Mouse (Mus musculus): ENCODE results near the gene Eif3l. TPM values are rescaled to one million over a fixed set of nuclear protein-coding genes. Genes with fewer than 3 reads are reported as not detected.

Gene Eif3l
- polyA plus RNA-seq, 1 experiment from 2014 or later: 174 TPM

DNA sequence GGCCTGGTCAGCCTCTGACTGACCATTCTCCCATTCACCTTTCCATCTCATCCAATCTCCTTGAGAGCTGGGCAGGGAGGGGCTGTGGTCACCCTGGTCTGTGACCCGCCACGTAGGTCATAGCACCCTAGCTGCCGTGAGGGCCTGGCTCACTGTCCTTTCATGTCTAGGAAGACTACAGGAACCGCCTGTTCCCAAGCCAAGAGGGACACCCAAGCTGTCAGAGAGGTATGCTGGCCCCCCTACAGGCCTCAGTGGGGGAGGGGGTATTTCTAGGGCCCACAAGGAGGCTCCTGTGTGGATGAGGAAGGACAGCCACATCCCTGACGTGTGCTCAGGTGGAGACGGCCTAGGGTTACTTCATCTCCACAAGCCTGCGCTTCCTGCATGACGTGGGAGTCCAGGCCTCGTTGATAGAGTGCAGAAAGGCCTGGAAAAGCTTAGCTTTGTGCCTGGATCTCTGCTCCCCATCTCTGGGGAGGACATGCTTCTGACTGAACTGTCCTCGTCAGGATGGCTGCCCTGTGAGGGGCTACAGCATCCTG is 49.4 kb downstream of the Eif3l start:
- peaks cover 43% of the 10 kb centered on the region for H3K36me3 ChIP-seq (ENCODE audit: control insufficient read depth, insufficient read depth, low read length)
- 86% methylated on average over 10 of the region's 10 CpGs for WGBS
- no peak overlapping the region for H3K4me2 ChIP-seq (ENCODE audit: low read length)
- no peak overlapping the region for H3K4me3 ChIP-seq (ENCODE audit: low read length)
- H3K9me3 ChIP-seq (ENCODE audit: control insufficient read depth, low read length): no peaks in the 10 kb centered on the region; the same call in 1 of the 2 replicates
- ATAC-seq: no peak
- no peaks in the 10 kb centered on the region for H3K27me3 ChIP-seq (replicated peaks; ENCODE audit: control insufficient read depth, insufficient read depth, low read length)
- no peaks in the 10 kb centered on the region for H3K4me1 ChIP-seq (ENCODE audit: control insufficient read depth, insufficient read depth, low read depth, low read length)
- no peak overlapping the region for H3K9ac ChIP-seq (ENCODE audit: low read depth, low read length)
- H3K27ac ChIP-seq (ENCODE audit: low read depth, low read length): no peak overlapping the region

DNA sequence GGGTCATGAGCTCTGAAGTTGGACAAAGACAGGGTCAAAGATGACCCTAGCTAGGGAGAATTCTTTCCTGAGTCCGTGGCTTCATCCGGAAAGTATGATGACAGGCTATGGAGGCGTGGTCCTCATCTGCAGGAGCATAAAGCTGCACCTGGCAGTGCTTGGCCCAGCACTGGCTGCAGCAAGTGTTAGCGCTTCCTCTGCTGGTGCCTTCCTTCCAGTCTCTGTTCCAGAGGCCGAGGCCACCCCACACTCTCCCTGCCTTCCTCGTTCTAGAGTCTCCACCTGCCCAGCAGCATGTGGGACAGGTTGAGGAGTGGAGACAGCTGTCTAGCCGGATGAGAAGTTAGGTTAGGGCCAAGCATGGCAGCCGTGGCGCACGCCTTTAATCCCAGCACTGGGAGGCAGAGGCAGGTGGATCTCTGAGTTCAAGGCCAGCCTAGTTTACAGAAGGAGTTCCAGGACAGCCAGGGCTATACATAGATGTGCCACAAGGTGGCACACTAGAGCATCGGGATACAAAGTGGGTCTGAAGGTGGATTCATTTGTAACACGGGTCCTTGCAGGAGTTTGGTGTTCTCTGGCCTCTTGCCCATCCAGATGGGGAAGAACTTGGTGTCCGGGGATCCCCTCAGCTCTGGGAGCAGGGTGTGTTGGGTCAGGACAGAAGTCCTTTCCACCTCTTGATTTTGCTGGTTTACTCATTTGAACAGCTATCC is 51.4 kb downstream of the Eif3l start:
- no peak for ATAC-seq
- 82% methylated on average over 13 of the region's 13 CpGs for WGBS
- H3K36me3 ChIP-seq (ENCODE audit: control insufficient read depth, insufficient read depth, low read length): peaks cover 49% of the 10 kb centered on the region

DNA sequence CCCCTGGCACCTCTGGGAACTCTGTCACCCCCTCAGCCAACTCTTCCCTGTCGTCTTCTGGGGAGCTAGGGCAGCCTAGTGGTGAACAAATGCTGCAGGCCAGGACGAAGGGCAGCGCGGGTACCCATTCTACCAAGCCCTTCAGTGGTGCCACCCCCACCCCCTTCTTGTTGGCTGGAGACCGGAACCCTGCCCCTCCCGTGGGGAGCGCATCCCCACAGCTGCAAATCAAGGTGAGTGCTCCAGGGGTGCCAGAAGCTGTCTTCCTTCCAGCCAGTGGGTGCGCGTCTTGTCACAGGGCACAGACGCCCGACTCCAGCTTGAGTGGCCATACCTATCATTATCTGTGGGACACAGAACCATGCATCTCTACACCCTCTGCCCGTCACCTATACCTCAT is 52.1 kb downstream of the Eif3l start:
- WGBS: 92% methylated on average over 12 of the region's 12 CpGs
- Histone ChIP-seq H3K4me1 (ENCODE audit: control insufficient read depth, insufficient read depth, low read depth, low read length) (no peaks in the 10 kb centered on the region), H3K9ac (ENCODE audit: low read depth, low read length) (no peak overlapping the region), H3K27me3 (replicated peaks; ENCODE audit: control insufficient read depth, insufficient read depth, low read length) (no peaks in the 10 kb centered on the region), H3K4me2 (ENCODE audit: low read length) (no peak overlapping the region), H3K9me3 (ENCODE audit: control insufficient read depth, low read length) (no peaks in the 10 kb centered on the region; the same call in 1 of the 2 replicates), H3K36me3 (ENCODE audit: control insufficient read depth, insufficient read depth, low read length) (peaks cover 46% of the 10 kb centered on the region), H3K27ac (ENCODE audit: low read depth, low read length) (no peak overlapping the region), H3K4me3 (ENCODE audit: low read length) (no peak overlapping the region)
- no peak for ATAC-seq

More for the DNA sequence above, 51.4 kb downstream of the Eif3l start:
- Histone ChIP-seq H3K4me3 (ENCODE audit: low read length) (no peak overlapping the region), H3K4me1 (ENCODE audit: control insufficient read depth, insufficient read depth, low read depth, low read length) (no peaks in the 10 kb centered on the region), H3K27ac (ENCODE audit: low read depth, low read length) (no peak overlapping the region), H3K4me2 (ENCODE audit: low read length) (no peak overlapping the region), H3K27me3 (replicated peaks; ENCODE audit: control insufficient read depth, insufficient read depth, low read length) (no peaks in the 10 kb centered on the region), H3K9ac (ENCODE audit: low read depth, low read length) (no peak overlapping the region), H3K9me3 (ENCODE audit: control insufficient read depth, low read length) (no peaks in the 10 kb centered on the region; the same call in 1 of the 2 replicates)

DNA sequence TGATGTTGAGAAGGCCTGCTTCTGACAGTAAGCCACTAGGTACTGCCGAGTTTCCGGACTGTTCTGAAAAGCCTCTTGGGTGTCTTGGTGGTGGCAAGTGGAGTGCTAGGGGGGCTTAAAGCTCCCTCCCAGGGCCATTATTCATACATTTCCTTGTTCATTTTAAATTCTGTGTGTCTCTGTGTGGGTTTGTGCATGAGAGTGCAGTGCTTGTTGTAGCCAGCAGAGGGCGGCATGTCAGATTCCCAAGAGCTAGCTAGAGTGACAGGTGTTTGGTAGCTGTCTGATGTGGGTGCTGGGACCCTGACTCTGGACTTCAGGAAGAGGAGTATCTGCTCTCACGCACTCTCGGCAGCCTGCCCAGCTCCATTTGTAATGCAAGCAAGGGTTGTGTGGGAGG is 53.2 kb downstream of the Eif3l start:
- Histone ChIP-seq H3K9me3 (ENCODE audit: control insufficient read depth, low read length) (no peaks in the 10 kb centered on the region; the same call in 1 of the 2 replicates), H3K36me3 (ENCODE audit: control insufficient read depth, insufficient read depth, low read length) (peaks cover 47% of the 10 kb centered on the region), H3K27me3 (replicated peaks; ENCODE audit: control insufficient read depth, insufficient read depth, low read length) (no peaks in the 10 kb centered on the region), H3K4me3 (ENCODE audit: low read length) (no peak overlapping the region), H3K4me1 (ENCODE audit: control insufficient read depth, insufficient read depth, low read depth, low read length) (no peaks in the 10 kb centered on the region), H3K4me2 (ENCODE audit: low read length) (no peak overlapping the region), H3K9ac (ENCODE audit: low read depth, low read length) (no peak overlapping the region), H3K27ac (ENCODE audit: low read depth, low read length) (no peak overlapping the region)
- ATAC-seq: no peak
- 96% methylated on average over 5 of the region's 5 CpGs for WGBS

DNA sequence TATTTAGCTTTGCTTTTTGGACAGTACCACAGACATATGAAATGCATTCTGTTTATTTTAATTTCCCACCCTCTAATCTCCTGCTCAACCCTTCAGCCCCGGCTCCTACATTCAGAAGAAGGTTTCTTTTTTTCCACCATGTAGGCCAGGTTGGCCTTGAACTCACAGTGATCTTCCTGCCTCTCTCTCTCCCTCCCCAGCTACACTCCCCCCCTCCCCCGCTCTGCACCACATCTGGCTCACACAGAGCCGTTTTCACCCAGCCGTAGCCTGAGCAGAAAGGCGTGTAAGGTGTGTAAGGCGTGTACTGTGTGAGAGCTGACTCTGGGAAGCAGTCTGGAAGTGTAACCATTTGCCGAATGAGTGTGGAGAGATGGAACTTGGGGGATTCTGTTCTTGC is 54.3 kb downstream of the Eif3l start:
- no peak overlapping the region for H3K27ac ChIP-seq (ENCODE audit: low read depth, low read length)
- no peak for ATAC-seq
- peaks cover 54% of the 10 kb centered on the region for H3K36me3 ChIP-seq (ENCODE audit: control insufficient read depth, insufficient read depth, low read length)
- H3K4me3 ChIP-seq (ENCODE audit: low read length): no peak overlapping the region
- no peaks in the 10 kb centered on the region for H3K27me3 ChIP-seq (replicated peaks; ENCODE audit: control insufficient read depth, insufficient read depth, low read length)
- no peak overlapping the region for H3K9ac ChIP-seq (ENCODE audit: low read depth, low read length)
- WGBS: 84% methylated on average over 7 of the region's 7 CpGs
- no peaks in the 10 kb centered on the region; the same call in 1 of the 2 replicates for H3K9me3 ChIP-seq (ENCODE audit: control insufficient read depth, low read length)
- no peaks in the 10 kb centered on the region for H3K4me1 ChIP-seq (ENCODE audit: control insufficient read depth, insufficient read depth, low read depth, low read length)
- H3K4me2 ChIP-seq (ENCODE audit: low read length): no peak overlapping the region

DNA sequence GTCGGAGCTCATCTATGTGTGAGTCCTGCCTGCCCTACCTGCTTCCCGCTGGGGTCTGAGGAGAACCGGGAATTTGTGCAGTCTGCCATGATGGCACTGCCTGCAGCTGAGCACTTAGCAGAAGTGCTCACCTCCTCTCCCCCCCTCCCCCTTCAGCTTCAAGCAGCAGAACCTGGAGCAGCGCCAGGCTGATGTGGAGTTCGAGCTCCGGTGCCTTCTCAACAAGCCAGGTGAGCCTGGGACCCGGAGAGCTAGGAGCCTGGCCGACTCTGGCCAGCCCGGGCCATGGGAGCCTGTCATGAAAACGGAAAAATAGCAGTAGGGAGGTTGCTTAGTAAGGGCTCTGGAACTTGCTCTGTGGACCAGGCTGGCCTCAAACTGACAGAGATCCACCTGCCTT is 55.8 kb downstream of the Eif3l start:
- H3K36me3 ChIP-seq (ENCODE audit: control insufficient read depth, insufficient read depth, low read length): peaks cover 45% of the 10 kb centered on the region
- H3K9me3 ChIP-seq (ENCODE audit: control insufficient read depth, low read length): no peaks in the 10 kb centered on the region; the same call in 1 of the 2 replicates
- no peak overlapping the region for H3K4me2 ChIP-seq (ENCODE audit: low read length)
- H3K27me3 ChIP-seq (replicated peaks; ENCODE audit: control insufficient read depth, insufficient read depth, low read length): no peaks in the 10 kb centered on the region
- H3K4me1 ChIP-seq (ENCODE audit: control insufficient read depth, insufficient read depth, low read depth, low read length): no peaks in the 10 kb centered on the region
- no peak overlapping the region for H3K9ac ChIP-seq (ENCODE audit: low read depth, low read length)
- WGBS: 84% methylated on average over 10 of the region's 10 CpGs
- H3K27ac ChIP-seq (ENCODE audit: low read depth, low read length): no peak overlapping the region
- H3K4me3 ChIP-seq (ENCODE audit: low read length): no peak overlapping the region
- no peak for ATAC-seq

DNA sequence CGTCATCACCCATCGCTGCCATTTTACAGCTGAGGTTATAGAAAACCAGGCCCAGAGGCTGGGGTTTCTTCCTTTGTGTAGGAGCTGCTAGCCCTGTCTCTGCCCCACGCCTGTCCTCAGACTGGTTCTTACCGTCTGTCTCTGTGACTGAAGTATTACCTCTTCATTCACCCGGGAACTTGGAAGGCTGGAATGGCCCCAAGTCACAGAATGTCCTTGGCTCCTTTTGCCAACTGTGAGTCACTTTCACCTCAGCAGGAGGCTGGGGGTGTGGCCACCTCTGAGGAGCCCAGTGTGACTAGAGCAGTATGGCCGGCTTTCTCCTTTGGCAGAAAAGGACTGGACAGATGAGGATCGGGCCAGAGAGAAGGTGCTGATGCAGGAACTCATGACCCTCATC is 56.5 kb downstream of the Eif3l start:
- ATAC-seq: no peak
- no peaks in the 10 kb centered on the region for H3K27me3 ChIP-seq (replicated peaks; ENCODE audit: control insufficient read depth, insufficient read depth, low read length)
- no peak overlapping the region for H3K27ac ChIP-seq (ENCODE audit: low read depth, low read length)
- H3K36me3 ChIP-seq (ENCODE audit: control insufficient read depth, insufficient read depth, low read length): peaks cover 41% of the 10 kb centered on the region
- H3K4me2 ChIP-seq (ENCODE audit: low read length): no peak overlapping the region
- no peak overlapping the region for H3K4me3 ChIP-seq (ENCODE audit: low read length)
- H3K9me3 ChIP-seq (ENCODE audit: control insufficient read depth, low read length): no peaks in the 10 kb centered on the region; the same call in 1 of the 2 replicates
- H3K9ac ChIP-seq (ENCODE audit: low read depth, low read length): no peak overlapping the region
- H3K4me1 ChIP-seq (ENCODE audit: control insufficient read depth, insufficient read depth, low read depth, low read length): no peaks in the 10 kb centered on the region
- 68% methylated on average over 7 of the region's 7 CpGs for WGBS

DNA sequence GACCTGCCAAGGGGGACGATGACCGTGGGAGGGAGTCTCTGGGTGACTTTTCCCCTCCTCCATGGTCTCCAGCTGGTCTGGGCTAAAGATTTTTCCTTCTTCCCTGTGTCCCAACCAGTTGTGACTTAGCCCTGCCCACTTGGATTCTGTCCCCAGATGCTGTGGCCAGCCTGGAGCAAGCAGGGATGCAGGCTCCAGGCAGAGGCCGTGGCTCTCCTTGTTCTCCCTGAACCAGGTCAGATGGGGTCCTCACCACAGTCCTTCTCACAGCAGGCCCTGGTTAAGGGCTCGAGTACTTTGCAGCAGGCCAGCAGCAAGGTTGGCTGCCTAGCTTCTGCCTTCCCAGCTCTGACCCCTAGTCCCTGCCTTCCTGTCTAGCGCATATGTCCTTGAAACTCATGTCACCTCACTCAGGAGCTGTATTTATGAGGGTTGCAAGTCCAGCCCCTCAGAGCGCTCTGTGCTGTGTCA is 58.2 kb downstream of the Eif3l start:
- ATAC-seq: no peak
- Histone ChIP-seq H3K9ac (ENCODE audit: low read depth, low read length) (no peak overlapping the region), H3K4me1 (ENCODE audit: control insufficient read depth, insufficient read depth, low read depth, low read length) (no peaks in the 10 kb centered on the region), H3K36me3 (ENCODE audit: control insufficient read depth, insufficient read depth, low read length) (peaks cover 26% of the 10 kb centered on the region), H3K4me3 (ENCODE audit: low read length) (no peak overlapping the region), H3K27ac (ENCODE audit: low read depth, low read length) (no peak overlapping the region), H3K4me2 (ENCODE audit: low read length) (no peak overlapping the region), H3K9me3 (ENCODE audit: control insufficient read depth, low read length) (no peaks in the 10 kb centered on the region; the same call in 1 of the 2 replicates), H3K27me3 (replicated peaks; ENCODE audit: control insufficient read depth, insufficient read depth, low read length) (no peaks in the 10 kb centered on the region)
- 87% methylated on average over 6 of the region's 6 CpGs for WGBS

DNA sequence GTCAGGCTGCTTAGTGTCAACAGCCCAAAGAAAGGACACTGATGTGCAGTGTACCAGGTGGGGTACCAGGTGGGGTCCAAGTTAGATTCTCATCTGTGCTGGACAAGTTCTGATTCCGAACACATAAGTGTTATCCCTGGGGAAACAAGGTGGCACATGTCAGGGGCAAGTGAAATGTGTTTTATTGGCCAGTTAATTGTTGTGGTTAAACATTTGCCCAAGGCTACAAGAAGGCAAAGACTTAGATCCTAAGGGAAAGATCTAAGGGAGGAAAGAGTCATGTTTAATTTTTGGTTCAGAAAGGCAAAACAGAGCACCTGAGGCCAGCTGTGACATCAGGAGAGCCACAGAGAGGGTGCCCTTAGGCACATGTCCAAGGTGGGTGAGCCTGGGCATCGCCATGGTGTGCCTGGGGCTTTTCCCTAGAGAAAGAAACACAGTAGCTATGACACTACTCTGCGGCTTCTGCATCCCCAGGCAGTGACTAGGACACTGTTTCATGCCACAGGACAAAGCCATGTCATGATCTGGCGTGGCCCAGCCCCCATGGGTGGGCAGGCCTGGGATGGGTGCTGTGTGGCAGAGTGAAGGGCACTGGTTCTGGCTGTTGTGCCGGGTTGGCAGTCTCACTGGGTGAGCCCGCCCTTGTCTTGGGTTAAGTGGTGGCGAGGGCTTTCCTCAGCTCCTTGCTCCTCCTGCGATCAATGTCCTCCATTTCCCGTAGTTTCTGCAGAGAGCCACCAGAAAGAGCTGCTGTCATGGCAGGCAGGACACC is 59.7 kb downstream of the Eif3l start:
- Histone ChIP-seq H3K4me2 (ENCODE audit: low read length) (no peak overlapping the region), H3K4me3 (ENCODE audit: low read length) (no peak overlapping the region), H3K9ac (ENCODE audit: low read depth, low read length) (no peak overlapping the region), H3K9me3 (ENCODE audit: control insufficient read depth, low read length) (no peaks in the 10 kb centered on the region), H3K27ac (ENCODE audit: low read depth, low read length) (no peak overlapping the region), H3K27me3 (replicated peaks; ENCODE audit: control insufficient read depth, insufficient read depth, low read length) (no peaks in the 10 kb centered on the region), H3K36me3 (ENCODE audit: control insufficient read depth, insufficient read depth, low read length) (peaks cover 21% of the 10 kb centered on the region), H3K4me1 (ENCODE audit: control insufficient read depth, insufficient read depth, low read depth, low read length) (no peaks in the 10 kb centered on the region)
- ATAC-seq: no peak
- 84% methylated on average over 9 of the region's 9 CpGs for WGBS
